Mouse (Mus musculus) heart, adult 2 months (tissue): ENCODE results near the gene Zcchc7.

Experiments
- CTCF ChIP-seq: fragments of 200-600 bp; IDR thresholded peaks from 2 replicates; pipeline ENCODE4 v1.8.1; 2022; ENCODE audit warnings: antibody characterized with exemption, mild to moderate bottlenecking, moderate library complexity
- EP300 ChIP-seq: fragments of 200-500 bp; IDR thresholded peaks from 2 replicates; pipeline ENCODE4 v1.6.1; 2011; ENCODE audit warnings: low read depth, low read length, control low read depth; ENCODE audit not compliant: insufficient read depth
- POLR2A ChIP-seq: fragments of 200-500 bp; IDR thresholded peaks from 2 replicates; pipeline ENCODE4 v1.6.1; 2011; ENCODE audit warnings: mild to moderate bottlenecking, low read depth, low read length, control low read depth; ENCODE audit not compliant: insufficient read depth

DNA sequence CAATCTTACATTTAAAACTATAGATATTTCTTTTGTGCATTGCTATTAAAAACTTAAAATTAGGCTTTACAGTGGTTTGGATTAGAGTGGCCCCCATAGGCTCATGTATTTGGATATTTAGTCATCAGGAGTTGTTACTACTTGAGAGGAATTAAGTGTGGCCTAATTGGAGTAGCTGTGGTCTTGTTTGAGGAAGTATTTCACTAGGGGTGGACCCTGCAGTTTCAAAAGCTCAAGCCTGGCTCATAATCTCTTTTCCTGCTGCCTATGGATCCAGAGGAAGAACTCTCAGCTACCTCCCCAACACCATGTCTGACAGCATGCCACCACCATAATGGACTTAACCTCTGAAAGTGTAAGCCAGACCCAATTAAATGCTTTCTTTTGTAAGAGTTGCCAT, 115.9 kb downstream of the Zcchc7 start:
- TF ChIP-seq CTCF: no peak
- TF ChIP-seq POLR2A: no peak
- no peak for TF ChIP-seq EP300
